Mouse (Mus musculus) myocyte (in vitro differentiated cells): ENCODE results near the gene Ap5z1.

Experiments
- POLR2A ChIP-seq: IDR thresholded peaks from one replicate; pipeline ENCODE4 v1.6.1; 2011; ENCODE audit warnings: low read depth, mild to moderate bottlenecking, control low read depth, moderate library complexity; ENCODE audit not compliant: insufficient read length
- USF1 ChIP-seq: IDR thresholded peaks from one replicate; pipeline ENCODE4 v1.6.1; 2011; ENCODE audit warnings: low read depth, mild to moderate bottlenecking, control low read depth, moderate library complexity

DNA sequence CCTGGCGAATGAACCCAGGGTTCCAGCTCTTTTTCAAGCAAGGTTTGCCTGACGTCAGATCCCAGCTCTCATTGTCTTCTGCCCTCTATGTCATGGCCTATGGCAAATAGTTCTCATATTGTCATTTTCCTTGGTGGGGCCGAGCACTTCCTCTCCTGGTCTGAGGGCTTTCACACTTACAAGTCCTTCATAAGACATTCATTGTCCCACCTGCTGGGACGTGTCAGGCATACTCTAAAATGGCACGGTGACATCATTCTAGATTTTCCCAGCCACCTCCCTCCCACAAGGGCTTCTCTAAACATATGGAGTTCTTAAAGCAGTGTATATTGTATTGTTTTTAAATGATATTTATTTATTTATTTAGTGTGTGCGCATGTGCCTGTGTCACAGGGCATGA lies 35.1 kb upstream of the Ap5z1 start:
- TF ChIP-seq POLR2A (no peak), USF1 (no peak)
